Mouse (Mus musculus): ENCODE results near the gene Olfr384. TPM values are rescaled to one million over a fixed set of nuclear protein-coding genes. Genes with fewer than 3 reads are reported as not detected.
"Not testable (repeated sequence)": the region's sequence is repeated elsewhere in the genome, so short reads cannot be mapped to it uniquely, and the experiment has no call there.

Olfr384 gene
- polyA plus RNA-seq (2012; rRNA removed): not detected in 2 replicates

DNA sequence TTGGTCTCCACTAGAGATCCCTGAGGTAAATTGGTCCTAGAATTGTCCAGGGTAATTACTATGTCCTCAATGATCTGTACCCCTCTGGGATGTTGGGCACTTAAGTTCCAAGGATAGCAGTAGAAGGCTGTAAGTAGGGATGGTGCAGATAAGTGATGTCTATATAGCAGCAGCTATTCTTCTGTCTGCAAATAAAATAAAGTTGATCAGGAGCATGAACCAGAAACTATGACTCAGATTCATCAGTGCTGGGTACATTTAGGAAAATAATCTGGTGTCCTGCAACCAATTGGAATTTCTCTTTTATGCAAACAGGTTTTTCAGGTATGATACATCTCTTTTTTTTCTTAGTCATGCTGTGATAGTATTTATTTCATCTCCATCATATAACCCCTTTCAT lies at the start of gene Olfr384:
Gene Olfr384, plus strand, starts transcription at position 301 of the 400 bp plus-strand sequence.
- TF ChIP-seq POLR2A (IDR thresholded peaks at IDR 0.05; ENCODE audit: borderline replicate concordance, extremely low read depth, insufficient read depth, insufficient read length, poor library complexity, severe bottlenecking): no peak
- TF ChIP-seq CTCF (IDR thresholded peaks at IDR 0.05; ENCODE audit: borderline replicate concordance, extremely low read depth, insufficient read depth, insufficient read length): no peak
- no peak for DNase-seq (ENCODE audit: low read depth)

DNA sequence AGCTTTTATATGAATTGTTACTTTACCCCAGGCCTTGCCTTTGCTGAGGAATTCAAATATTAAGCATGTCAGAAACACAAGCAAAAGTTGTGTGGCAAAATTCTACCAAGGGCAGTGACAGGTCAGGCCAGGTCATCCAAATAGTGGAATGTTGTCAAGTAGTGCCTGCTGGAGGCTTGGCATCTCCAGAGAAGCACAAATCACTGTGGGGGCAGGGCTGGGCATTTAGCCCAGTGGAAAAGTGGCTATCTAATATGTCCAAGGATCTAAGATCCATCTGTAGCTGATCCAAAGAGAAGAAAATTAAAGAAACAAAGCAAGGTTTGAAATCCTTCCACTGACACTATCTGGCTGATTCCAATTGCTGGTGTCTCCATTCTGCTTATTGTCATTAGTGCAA lies 18.5 kb upstream of the Olfr384 start:
- no peak for DNase-seq (ENCODE audit: low read depth)
- TF ChIP-seq POLR2A (IDR thresholded peaks at IDR 0.05; ENCODE audit: borderline replicate concordance, extremely low read depth, insufficient read depth, insufficient read length, poor library complexity, severe bottlenecking): no peak
- TF ChIP-seq CTCF (IDR thresholded peaks at IDR 0.05; ENCODE audit: borderline replicate concordance, extremely low read depth, insufficient read depth, insufficient read length): no peak

DNA sequence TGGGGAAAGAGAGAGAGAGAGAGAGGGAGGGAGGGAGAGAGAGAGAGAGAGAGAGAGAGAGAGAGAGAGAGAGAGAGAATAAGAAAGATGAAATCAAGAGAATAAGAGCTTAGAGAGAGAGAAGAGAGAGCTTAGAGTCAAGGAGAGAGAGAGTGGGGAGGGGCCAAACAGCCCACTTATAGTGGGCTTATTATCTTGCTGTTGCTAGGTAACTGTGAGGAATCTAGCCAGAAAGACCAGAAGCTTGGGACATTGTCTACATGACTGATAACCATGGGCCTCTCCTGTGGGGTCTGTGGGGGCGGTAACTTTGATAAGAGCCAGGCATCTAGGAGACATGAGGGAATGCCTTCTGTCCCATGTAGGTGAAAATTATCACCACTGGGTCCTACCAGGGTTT lies 15.2 kb upstream of the Olfr384 start:
- DNase-seq (ENCODE audit: low read depth): not testable (repeated sequence)

DNA sequence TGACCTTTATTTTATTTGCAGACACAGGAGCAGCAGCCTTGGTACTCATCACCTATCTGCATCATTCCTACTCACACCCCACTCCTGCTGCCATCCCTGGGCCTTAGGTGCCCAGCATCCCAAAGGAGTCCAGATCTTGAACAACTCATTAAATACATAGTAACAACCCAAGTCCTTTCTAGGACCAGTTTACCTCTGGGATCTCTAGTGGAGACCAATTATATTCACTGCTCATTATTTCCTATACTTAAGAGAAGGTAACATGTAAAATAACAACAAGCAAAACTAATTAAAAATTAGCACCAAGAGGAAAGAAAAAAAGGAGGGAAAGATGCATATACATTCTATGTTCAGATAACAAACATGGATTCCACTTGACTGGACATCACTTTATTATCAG lies 5.5 kb upstream of the Olfr384 start, which contains the start of gene Olfr385:
Gene Olfr385, minus strand, starts transcription at position 101 of the 400 bp plus-strand sequence.
- no peak for DNase-seq (ENCODE audit: low read depth)
- TF ChIP-seq CTCF (IDR thresholded peaks at IDR 0.05; ENCODE audit: borderline replicate concordance, extremely low read depth, insufficient read depth, insufficient read length) (no peak), POLR2A (IDR thresholded peaks at IDR 0.05; ENCODE audit: borderline replicate concordance, extremely low read depth, insufficient read depth, insufficient read length, poor library complexity, severe bottlenecking) (no peak)

Other genes starting within 250 kb of the Olfr384 start
- not detected in 2 replicates for gene Olfr20, start 247.8 kb upstream of the Olfr384 start, polyA plus RNA-seq (2012; rRNA removed)
- not detected in 2 replicates for gene Olfr376, start 227.3 kb upstream of the Olfr384 start, polyA plus RNA-seq (2012; rRNA removed)
- gene Olfr1, start 199.0 kb upstream of the Olfr384 start, polyA plus RNA-seq (2012; rRNA removed): not detected in 2 replicates
- not detected in 2 replicates for gene Olfr378, start 170.1 kb upstream of the Olfr384 start, polyA plus RNA-seq (2012; rRNA removed)
- gene Olfr380, start 141.1 kb upstream of the Olfr384 start, polyA plus RNA-seq (2012; rRNA removed): not detected in 2 replicates
- not detected in 2 replicates for gene Olfr381, start 107.0 kb upstream of the Olfr384 start, polyA plus RNA-seq (2012; rRNA removed)
- gene Olfr382, start 81.4 kb upstream of the Olfr384 start, polyA plus RNA-seq (2012; rRNA removed): not detected in 2 replicates
- not detected in 2 replicates for gene Olfr385, start 5.6 kb upstream of the Olfr384 start, polyA plus RNA-seq (2012; rRNA removed)
- not detected in 2 replicates for gene Zfp735, start 90.2 kb downstream of the Olfr384 start, polyA plus RNA-seq (2012; rRNA removed)
- not detected in 2 replicates for gene Olfr389, start 182.1 kb downstream of the Olfr384 start, polyA plus RNA-seq (2012; rRNA removed)
- not detected in 2 replicates for gene Olfr390, start 184.4 kb downstream of the Olfr384 start, polyA plus RNA-seq (2012; rRNA removed)
- gene Olfr391-ps, start 204.5 kb downstream of the Olfr384 start, polyA plus RNA-seq (2012; rRNA removed): not detected in 2 replicates
- not detected in 2 replicates for gene Olfr392, start 218.5 kb downstream of the Olfr384 start, polyA plus RNA-seq (2012; rRNA removed)

All from brain, embryonic 14.5 days (tissue).